27 mouse cellular contexts compared by ENCODE assay signal in genomic region chr1:77402942-77403341, GRCm38 (mm10).
DNase-seq lines count a peak whose midpoint lies in the region; ATAC-seq and TF ChIP-seq lines count a peak whose summit lies in the region.
"Had no signal": no experiment of that assay in that cellular context is flagged by ENCODE, and none has a peak within 500 bp of the region (broad histone marks: within the 10 kb centered on the region; RNA-seq: fewer than 3 reads in every experiment).

No protein-coding gene starts in this region.

- H3K27ac ChIP-seq in hindbrain, embryonic 13.5 days, result no peak overlapping the region
- no peak overlapping the region for H3K27ac ChIP-seq in hindbrain, embryonic 12.5 days
- no peak overlapping the region for H3K27ac ChIP-seq in lung, embryonic 14.5 days (ENCODE audit: low read depth)
- no peak overlapping the region for H3K27ac ChIP-seq in forebrain, postnatal 0 days (ENCODE audit: low read depth, low read length)
- H3K27ac ChIP-seq: heart, embryonic 10.5 days; limb, embryonic 15.5 days; liver, embryonic 14.5 days; lung, embryonic 15.5 days had no signal

- H3K27me3 ChIP-seq in hindbrain, embryonic 13.5 days, result no peaks in the 10 kb centered on the region
- H3K27me3 ChIP-seq in hindbrain, embryonic 12.5 days, result no peaks in the 10 kb centered on the region
- H3K27me3 ChIP-seq in lung, embryonic 14.5 days (ENCODE audit: insufficient read depth, low read length), result no peaks in the 10 kb centered on the region
- no peaks in the 10 kb centered on the region for H3K27me3 ChIP-seq in forebrain, postnatal 0 days (ENCODE audit: insufficient read depth, low read length)
- H3K27me3 ChIP-seq: CH12.LX; limb, embryonic 15.5 days; lung, embryonic 15.5 days had no signal

- H3K36me3 ChIP-seq in hindbrain, embryonic 13.5 days, result peaks cover 6% of the 10 kb centered on the region
- peaks cover 9% of the 10 kb centered on the region for H3K36me3 ChIP-seq in hindbrain, embryonic 12.5 days
- H3K36me3 ChIP-seq in lung, embryonic 14.5 days (ENCODE audit: insufficient read depth), result peaks cover 9% of the 10 kb centered on the region
- 0 out of 2 replicates have a peak, but pooled peaks cover 4% of the 10 kb centered on the region for H3K36me3 ChIP-seq in forebrain, postnatal 0 days (ENCODE audit: insufficient read depth)
- H3K36me3 ChIP-seq: G1E had no signal

- H3K4me2 ChIP-seq in hindbrain, embryonic 13.5 days, result no peak overlapping the region
- no peak overlapping the region for H3K4me2 ChIP-seq in hindbrain, embryonic 12.5 days (replicated peaks)
- no peak overlapping the region for H3K4me2 ChIP-seq in lung, embryonic 14.5 days
- H3K4me2 ChIP-seq in forebrain, postnatal 0 days (ENCODE audit: low read depth), result no peak overlapping the region
- H3K4me2 ChIP-seq: limb, embryonic 15.5 days; lung, embryonic 15.5 days had no signal

- peak; percentile 58 for DNase-seq in lung, embryonic 14.5 days
- DNase-seq in lung, postnatal 36 days, result no peak
- DNase-seq in brain, embryonic 14.5 days (ENCODE audit: low read depth), result peak; percentile 51
- no peak for DNase-seq in forebrain, postnatal 0 days
- DNase-seq: adrenal gland, adult 2 months; B cell, adult 2 months; cerebellum, adult 11-12 months; gastrocnemius, postnatal 10 days; kidney, adult 9 months; kidney, postnatal 14 days; layer of hippocampus, postnatal 36 days; lung, postnatal 4 days; right cerebral cortex, adult 18-20 months; right cerebral cortex, postnatal 4 days; thymus, postnatal 14 days had no signal

- H3K4me3 ChIP-seq in hindbrain, embryonic 13.5 days, result no peak overlapping the region
- no peak overlapping the region for H3K4me3 ChIP-seq in hindbrain, embryonic 12.5 days
- H3K4me3 ChIP-seq in lung, embryonic 14.5 days (ENCODE audit: low read depth, low read length), result no peak overlapping the region
- H3K4me3 ChIP-seq in forebrain, postnatal 0 days (ENCODE audit: low read depth, low read length), result no peak overlapping the region
- H3K4me3 ChIP-seq: erythroblast, embryonic 14.5 days; heart, embryonic 10.5 days; limb, embryonic 15.5 days; lung, embryonic 15.5 days; myocyte had no signal

- TF ChIP-seq CTCF in lung, embryonic 14.5 days (IDR thresholded peaks at IDR 0.05; ENCODE audit: low read depth), result no peak
- TF ChIP-seq CTCF in brain, embryonic 14.5 days (IDR thresholded peaks at IDR 0.05; ENCODE audit: borderline replicate concordance, extremely low read depth, insufficient read depth, insufficient read length), result no peak
- no peak for TF ChIP-seq CTCF in forebrain, postnatal 0 days (IDR thresholded peaks at IDR 0.05; ENCODE audit: low read depth)

- H3K4me1 ChIP-seq in hindbrain, embryonic 13.5 days (replicated peaks), result peaks cover 48% of the 10 kb centered on the region
- H3K4me1 ChIP-seq in hindbrain, embryonic 12.5 days, result peaks cover 34% of the 10 kb centered on the region
- 0 out of 2 replicates have a peak, but pooled peaks cover 5% of the 10 kb centered on the region for H3K4me1 ChIP-seq in lung, embryonic 14.5 days (ENCODE audit: insufficient read depth)
- 0 out of 2 replicates have a peak, but pooled peaks cover 21% of the 10 kb centered on the region for H3K4me1 ChIP-seq in forebrain, postnatal 0 days (ENCODE audit: insufficient read depth)
- H3K4me1 ChIP-seq: heart, embryonic 10.5 days had no signal

- H3K9ac ChIP-seq in hindbrain, embryonic 13.5 days, result no peak overlapping the region
- no peak overlapping the region for H3K9ac ChIP-seq in hindbrain, embryonic 12.5 days
- no peak overlapping the region for H3K9ac ChIP-seq in lung, embryonic 14.5 days
- H3K9ac ChIP-seq in forebrain, postnatal 0 days, result no peak overlapping the region
- H3K9ac ChIP-seq: limb, embryonic 15.5 days; liver, embryonic 14.5 days; lung, embryonic 15.5 days had no signal

- H3K9me3 ChIP-seq in hindbrain, embryonic 13.5 days, result no peaks in the 10 kb centered on the region
- H3K9me3 ChIP-seq in hindbrain, embryonic 12.5 days (replicated peaks), result no peaks in the 10 kb centered on the region
- no peaks in the 10 kb centered on the region for H3K9me3 ChIP-seq in lung, embryonic 14.5 days (ENCODE audit: low read depth, low read length)
- H3K9me3 ChIP-seq in forebrain, postnatal 0 days (ENCODE audit: low read length), result no peaks in the 10 kb centered on the region
- H3K9me3 ChIP-seq: heart, embryonic 10.5 days; limb, embryonic 15.5 days; lung, embryonic 15.5 days had no signal

- 0 out of 2 replicates have a peak, but pooled peaks have one; percentile 32 for ATAC-seq in hindbrain, embryonic 13.5 days (ENCODE audit: low FRiP score)
- no peak for ATAC-seq in hindbrain, embryonic 12.5 days (ENCODE audit: low FRiP score)
- peak; percentile 28; the same call in 1 of the 2 replicates for ATAC-seq in lung, embryonic 14.5 days (ENCODE audit: insufficient read depth)
- ATAC-seq in forebrain, postnatal 0 days, result peak; percentile 23; the same call in 1 of the 2 replicates
- no peak for ATAC-seq in inflammation-experienced regulatory T-cells, adult 6 months
- ATAC-seq: intestine, embryonic 16.5 days had no signal

- no peak for TF ChIP-seq POLR2A in brain, embryonic 14.5 days (IDR thresholded peaks at IDR 0.05; ENCODE audit: borderline replicate concordance, extremely low read depth, insufficient read depth, insufficient read length, poor library complexity, severe bottlenecking)

- WGBS in hindbrain, embryonic 13.5 days, result 74% methylated on average over 4 of the region's 4 CpGs
- 71% methylated on average over 4 of the region's 4 CpGs for WGBS in hindbrain, embryonic 12.5 days
- 45% methylated on average over 4 of the region's 4 CpGs for WGBS in lung, embryonic 14.5 days
- WGBS in forebrain, postnatal 0 days, result 57% methylated on average over 4 of the region's 4 CpGs

Comparison
In these comparisons a context has a peak if more than half of its experiments do, and no peak if none do; other contexts are left out.
1. ATAC-seq: peak in hindbrain, embryonic 13.5 days (single experiment), lung, embryonic 14.5 days (single experiment) and forebrain, postnatal 0 days (single experiment); none in hindbrain, embryonic 12.5 days (single experiment) and inflammation-experienced regulatory T-cells, adult 6 months (single experiment).
2. DNase-seq: peak in lung, embryonic 14.5 days (single experiment) and brain, embryonic 14.5 days (single experiment); none in lung, postnatal 36 days (single experiment) and forebrain, postnatal 0 days (single experiment).